Mouse (Mus musculus): ENCODE measurements around the gene Zfp663. TPM values are rescaled to one million over a fixed set of nuclear protein-coding genes. Genes with fewer than 3 reads are reported as not detected.

Gene Zfp663
- total and polyA plus RNA-seq, 3 experiments = 0.18 TPM; not detected in 2

- H3K27ac ChIP-seq (ENCODE audit: control insufficient read depth, low read depth, low read length) = no peak overlapping the region
- no peaks in the 10 kb centered on the region for H3K79me2 ChIP-seq (ENCODE audit: control insufficient read depth, insufficient read depth, low read length, poor library complexity)
- no peaks in the 10 kb centered on the region for H3K27me3 ChIP-seq (ENCODE audit: control insufficient read depth in 1 of 2, insufficient read depth in 2 of 2, low read length in 2 of 2)
Measured at GRCm38 (mm10) chr2:165363282-165363681, 5.2 kb downstream of the Zfp663 start.

GRCm38 (mm10) chr2:165360861-165361260 is 7.7 kb downstream of the Zfp663 start:
- peak; percentile 78 for DNase-seq (ENCODE audit: low read depth, low spot score)
- H3K4me3 ChIP-seq (ENCODE audit: control insufficient read depth in 1 of 2, insufficient read depth in 1 of 2, low read depth in 2 of 2, low read length in 2 of 2) = no peak overlapping the region
- no peaks in the 10 kb centered on the region for H3K27me3 ChIP-seq (ENCODE audit: control insufficient read depth in 1 of 2, insufficient read depth in 2 of 2, low read length in 2 of 2)
- H3K27ac ChIP-seq (ENCODE audit: control insufficient read depth, low read depth, low read length) = no peak overlapping the region
- H3K9me3 ChIP-seq (replicated peaks; ENCODE audit: insufficient read depth, low read length) = no peaks in the 10 kb centered on the region
- peak; percentile 79 to 96 (median 86) for TF ChIP-seq CTCF (IDR thresholded peaks at IDR 0.05 in 2 of 3, conservative IDR thresholded peaks at IDR 0.05 in 1 of 3; ENCODE audit: control insufficient read depth in 1 of 3, insufficient read depth in 1 of 3, low read depth in 2 of 3, low read length in 3 of 3, poor library complexity in 1 of 3, severe bottlenecking in 1 of 3)
- TF ChIP-seq RCOR1 (IDR thresholded peaks at IDR 0.05; ENCODE audit: low read depth, low read length) = no peak
- TF ChIP-seq CHD1 (IDR thresholded peaks at IDR 0.05; ENCODE audit: low read depth, low read length) = no peak
- no peak for TF ChIP-seq POLR2AphosphoS2 (IDR thresholded peaks at IDR 0.05; ENCODE audit: low read length)
- TF ChIP-seq CHD2 (IDR thresholded peaks at IDR 0.05; ENCODE audit: low read length) = no peak
- no peak for TF ChIP-seq MAZ (IDR thresholded peaks at IDR 0.05; ENCODE audit: low read depth, low read length)
- no peak for TF ChIP-seq MEF2A (IDR thresholded peaks at IDR 0.05; ENCODE audit: extremely low read depth, insufficient replicate concordance, low read depth, low read length, poor library complexity, severe bottlenecking)
- no peak for TF ChIP-seq POLR2A (IDR thresholded peaks at IDR 0.05; ENCODE audit: control insufficient read depth in 1 of 2, insufficient read depth in 1 of 2, low read depth in 1 of 2, low read length in 2 of 2, poor library complexity in 1 of 2)
- peak; percentile 89 for TF ChIP-seq ZC3H11A (IDR thresholded peaks at IDR 0.05; ENCODE audit: low read depth, low read length)
- no peak for TF ChIP-seq MYB (IDR thresholded peaks at IDR 0.05; ENCODE audit: low read depth, low read length)
- TF ChIP-seq RAD21 (IDR thresholded peaks at IDR 0.05; ENCODE audit: low read depth, low read length) = peak; percentile 93
- no peak for TF ChIP-seq GATA1 (IDR thresholded peaks at IDR 0.05; ENCODE audit: low read depth, low read length)
- no peak for TF ChIP-seq ETS1 (IDR thresholded peaks at IDR 0.05; ENCODE audit: low read depth, low read length)
- no peak for TF ChIP-seq HCFC1 (IDR thresholded peaks at IDR 0.05; ENCODE audit: low read depth, low read length)
- no peak for TF ChIP-seq POLR2AphosphoS5 (IDR thresholded peaks at IDR 0.05; ENCODE audit: borderline replicate concordance, low read depth, low read length)
- peak; percentile 94 for TF ChIP-seq SMC3 (IDR thresholded peaks at IDR 0.05; ENCODE audit: low read depth, low read length)
- H3K79me2 ChIP-seq (ENCODE audit: control insufficient read depth, insufficient read depth, low read length, poor library complexity) = no peaks in the 10 kb centered on the region
- no peak overlapping the region for H3K9ac ChIP-seq (ENCODE audit: control insufficient read depth, low read depth, low read length, poor library complexity, severe bottlenecking)
- no peaks in the 10 kb centered on the region for H3K36me3 ChIP-seq (ENCODE audit: control insufficient read depth in 1 of 2, insufficient read depth in 2 of 2, low read length in 2 of 2)
- no peaks in the 10 kb centered on the region for H3K4me1 ChIP-seq (ENCODE audit: control insufficient read depth in 1 of 2, insufficient read depth in 2 of 2, low read length in 2 of 2)

More at GRCm38 (mm10) chr2:165363282-165363681, 5.2 kb downstream of the Zfp663 start:
- peaks cover 2 to 11% of the 10 kb centered on the region in 2 experiments for H3K4me1 ChIP-seq (ENCODE audit: control insufficient read depth in 1 of 2, insufficient read depth in 2 of 2, low read length in 2 of 2)
- no peak overlapping the region for H3K4me3 ChIP-seq (ENCODE audit: control insufficient read depth in 1 of 2, insufficient read depth in 1 of 2, low read depth in 2 of 2, low read length in 2 of 2)
- H3K9me3 ChIP-seq (replicated peaks; ENCODE audit: insufficient read depth, low read length) = no peaks in the 10 kb centered on the region
- DNase-seq (ENCODE audit: low read depth, low spot score) = no peak
- peaks cover 0 to 2% of the 10 kb centered on the region in 2 experiments; a peak in 2 of 4 replicates for H3K36me3 ChIP-seq (ENCODE audit: control insufficient read depth in 1 of 2, insufficient read depth in 2 of 2, low read length in 2 of 2)
- no peak; the same call in 1 of the 2 replicates for TF ChIP-seq RAD21 (IDR thresholded peaks at IDR 0.05; ENCODE audit: low read depth, low read length)
- TF ChIP-seq SMC3 (IDR thresholded peaks at IDR 0.05; ENCODE audit: low read depth, low read length) = peak; percentile 22; the same call in 1 of the 2 replicates
- peak; percentile 30 to 42 (median 41) for TF ChIP-seq CTCF (IDR thresholded peaks at IDR 0.05 in 2 of 3, conservative IDR thresholded peaks at IDR 0.05 in 1 of 3; ENCODE audit: control insufficient read depth in 1 of 3, insufficient read depth in 1 of 3, low read depth in 2 of 3, low read length in 3 of 3, poor library complexity in 1 of 3, severe bottlenecking in 1 of 3)
- no peak for TF ChIP-seq ZC3H11A (IDR thresholded peaks at IDR 0.05; ENCODE audit: low read depth, low read length)
- no peak overlapping the region for H3K9ac ChIP-seq (ENCODE audit: control insufficient read depth, low read depth, low read length, poor library complexity, severe bottlenecking)

All from MEL (cell line).